Mouse (Mus musculus) natural killer cell, adult 2 months (primary cell): ENCODE measurements around the gene Stpg4.

ENCODE experiments used
- DNase-seq, 2 experiments: peaks; one replicate each; pipeline ENCODE4 v3.0.0; 2022; ENCODE audit warnings: low spot score in 2 of 2

Stpg4 gene

GRCm38 (mm10) chr17:87378354-87379159, 49.0 kb downstream of the Stpg4 start:
- DNase-seq, result no peak

GRCm38 (mm10) chr17:87377536-87377935, 50.0 kb downstream of the Stpg4 start:
- no peak for DNase-seq

GRCm38 (mm10) chr17:87376831-87377471, 50.6 kb downstream of the Stpg4 start:
- DNase-seq, result peak in 1 of 2 experiments; percentile 35

GRCm38 (mm10) chr17:87375941-87376511, 51.5 kb downstream of the Stpg4 start:
- DNase-seq, result no peak

- no peak for DNase-seq
These were observed 54.2 kb downstream of the Stpg4 start for GRCm38 (mm10) chr17:87373327-87373726.

- no peak for DNase-seq
These were observed 55.4 kb downstream of the Stpg4 start for GRCm38 (mm10) chr17:87372189-87372588.

GRCm38 (mm10) chr17:87369270-87369759, 58.2 kb downstream of the Stpg4 start:
- no peak for DNase-seq

- DNase-seq, result peak; percentile 70 to 86
These were observed 59.1 kb downstream of the Stpg4 start for GRCm38 (mm10) chr17:87368481-87368880.

GRCm38 (mm10) chr17:87367640-87368039, 59.9 kb downstream of the Stpg4 start:
- no peak for DNase-seq

- DNase-seq, result no peak
These were observed 60.3 kb downstream of the Stpg4 start for GRCm38 (mm10) chr17:87367228-87367627.

GRCm38 (mm10) chr17:87366520-87366919, 61.0 kb downstream of the Stpg4 start:
- DNase-seq, result no peak

- DNase-seq, result peak; percentile 76 to 88
These were observed 62.3 kb downstream of the Stpg4 start for GRCm38 (mm10) chr17:87365268-87365667.

- DNase-seq, result no peak
These were observed 63.4 kb downstream of the Stpg4 start for GRCm38 (mm10) chr17:87364108-87364507.

- DNase-seq, result no peak
These were observed 66.4 kb downstream of the Stpg4 start for GRCm38 (mm10) chr17:87361132-87361531.

- DNase-seq, result no peak
These were observed 70.0 kb downstream of the Stpg4 start for GRCm38 (mm10) chr17:87357506-87357905.

GRCm38 (mm10) chr17:87356261-87356660, 71.3 kb downstream of the Stpg4 start:
- no peak for DNase-seq

GRCm38 (mm10) chr17:87355456-87355855, 72.1 kb downstream of the Stpg4 start:
- DNase-seq, result no peak

GRCm38 (mm10) chr17:87353745-87354320, 73.7 kb downstream of the Stpg4 start:
- no peak for DNase-seq

GRCm38 (mm10) chr17:87352898-87353225, 74.7 kb downstream of the Stpg4 start:
- DNase-seq, result no peak

- DNase-seq, result no peak
These were observed 75.2 kb downstream of the Stpg4 start for GRCm38 (mm10) chr17:87352106-87352897.

GRCm38 (mm10) chr17:87351241-87352105, 76.1 kb downstream of the Stpg4 start:
- no peak for DNase-seq
